Mouse (Mus musculus): Measurements from ENCODE around the gene Gm4737. TPM values are rescaled to one million over a fixed set of nuclear protein-coding genes. Genes with fewer than 3 reads are reported as not detected.

Gm4737 gene
- polyA plus RNA-seq, 1 experiment = 38.5 TPM

GRCm38 (mm10) chr16:46107431-46107830, 47.4 kb downstream of the Gm4737 start:
- no peak for TF ChIP-seq GATA1 (IDR thresholded peaks at IDR 0.05; ENCODE audit: low read length)

- TF ChIP-seq GATA1 (IDR thresholded peaks at IDR 0.05; ENCODE audit: low read length) = no peak
Observed at GRCm38 (mm10) chr16:46104491-46104890, 50.4 kb downstream of the Gm4737 start.

Other genes starting within 250 kb of the Gm4737 start
- gene Phldb2, start 201.5 kb downstream of the Gm4737 start, polyA plus RNA-seq (2012) = not detected in 2 replicates
- not detected in 2 replicates for gene Plcxd2, start 144.9 kb downstream of the Gm4737 start, polyA plus RNA-seq (2012)
- not detected in 2 replicates for gene Cd96, start 34.8 kb downstream of the Gm4737 start, polyA plus RNA-seq (2012)